Mouse (Mus musculus): ENCODE measurements at regions not wholly inside any gene's neighbourhood (a gene's known extent, or its start where the extent isn't known, plus 50 kb on each side); places are given as distances from the start of the nearest gene placed in this dataset.
A peak's percentile ranks its signal among the peaks of the same experiment; 100 is the strongest.
"Not testable (repeated sequence)": the region's sequence is repeated elsewhere in the genome, so short reads cannot be mapped to it uniquely, and the experiment has no call there.

- DNase-seq: no peak
Measured at GRCm38 (mm10) chr12:95388185-95388584, 303.8 kb upstream of the Flrt2 start.

- DNase-seq: no peak
Measured at GRCm38 (mm10) chr12:95392821-95393220, 299.2 kb upstream of the Flrt2 start.

- peak; percentile 2 for DNase-seq
Measured at GRCm38 (mm10) chr12:95394991-95395530, 297.0 kb upstream of the Flrt2 start.

- no peak for DNase-seq
Measured at GRCm38 (mm10) chr12:95420861-95421260, 271.2 kb upstream of the Flrt2 start.

- no peak for DNase-seq
Measured at GRCm38 (mm10) chr12:95424739-95425138, 267.3 kb upstream of the Flrt2 start.

GRCm38 (mm10) chr12:95437226-95437625 is 254.8 kb upstream of the Flrt2 start:
- DNase-seq: no peak

- DNase-seq: no peak
Measured at GRCm38 (mm10) chr12:95457480-95457879, 234.5 kb upstream of the Flrt2 start.

- DNase-seq: no peak
Measured at GRCm38 (mm10) chr12:95466502-95467490, 225.2 kb upstream of the Flrt2 start.

GRCm38 (mm10) chr12:95469897-95470296 is 222.1 kb upstream of the Flrt2 start:
- DNase-seq: no peak

- no peak for DNase-seq
Measured at GRCm38 (mm10) chr12:95486502-95486901, 205.5 kb upstream of the Flrt2 start.

- no peak for DNase-seq
Measured at GRCm38 (mm10) chr12:95488371-95488770, 203.7 kb upstream of the Flrt2 start.

GRCm38 (mm10) chr12:95489374-95489773 is 202.7 kb upstream of the Flrt2 start:
- DNase-seq: no peak

- DNase-seq: no peak
Measured at GRCm38 (mm10) chr12:95489848-95490247, 202.2 kb upstream of the Flrt2 start.

GRCm38 (mm10) chr12:95491806-95492436 is 200.1 kb upstream of the Flrt2 start:
- DNase-seq: not testable (repeated sequence)

- DNase-seq: no peak
Measured at GRCm38 (mm10) chr12:95501443-95501842, 190.6 kb upstream of the Flrt2 start.

- DNase-seq: no peak
Measured at GRCm38 (mm10) chr12:95520008-95520407, 172.0 kb upstream of the Flrt2 start.

- no peak for DNase-seq
Measured at GRCm38 (mm10) chr12:95522052-95522451, 170.0 kb upstream of the Flrt2 start.

- no peak for DNase-seq
Measured at GRCm38 (mm10) chr12:95533888-95534639, 158.0 kb upstream of the Flrt2 start.

GRCm38 (mm10) chr12:95547301-95547700 is 144.7 kb upstream of the Flrt2 start:
- no peak for DNase-seq

- no peak for DNase-seq
Measured at GRCm38 (mm10) chr12:95553129-95553528, 138.9 kb upstream of the Flrt2 start.

GRCm38 (mm10) chr12:95558706-95559406 is 133.2 kb upstream of the Flrt2 start:
- DNase-seq: no peak

GRCm38 (mm10) chr12:95563431-95563830 is 128.6 kb upstream of the Flrt2 start:
- DNase-seq: no peak
